Mouse (Mus musculus): ENCODE measurements at regions not wholly inside any gene's neighbourhood (a gene's known extent, or its start where the extent isn't known, plus 50 kb on each side); places are given as distances from the start of the nearest gene placed in this dataset.

GRCm38 (mm10) chr8:86411232-86411631 is 169.3 kb downstream of the Abcc12 start:
- WGBS = 77% methylated on average over 8 of the region's 8 CpGs

GRCm38 (mm10) chr8:86406196-86406595 is 174.3 kb downstream of the Abcc12 start:
- Histone ChIP-seq H3K36me3 (ENCODE audit: control insufficient read depth, insufficient read depth, low read length) (no peaks in the 10 kb centered on the region), H3K27me3 (ENCODE audit: control insufficient read depth, insufficient read depth, low read length) (no peaks in the 10 kb centered on the region), H3K27ac (ENCODE audit: insufficient read depth, low read depth, low read length) (no peak overlapping the region), H3K4me1 (ENCODE audit: control insufficient read depth, insufficient read depth, insufficient read length, low read length) (no peaks in the 10 kb centered on the region), H3K4me3 (ENCODE audit: low read depth, low read length) (no peak overlapping the region)
- WGBS = 42% methylated on average over 3 of the region's 3 CpGs
- TF ChIP-seq CTCF (IDR thresholded peaks at IDR 0.05; ENCODE audit: extremely low read depth, insufficient read length, insufficient replicate concordance, low read depth, low read length) (no peak), POLR2A (IDR thresholded peaks at IDR 0.05; ENCODE audit: low read depth, low read length) (no peak)

More at GRCm38 (mm10) chr8:86411232-86411631, 169.3 kb downstream of the Abcc12 start:
- Histone ChIP-seq H3K4me1 (ENCODE audit: control insufficient read depth, insufficient read depth, insufficient read length, low read length) (no peaks in the 10 kb centered on the region), H3K36me3 (ENCODE audit: control insufficient read depth, insufficient read depth, low read length) (no peaks in the 10 kb centered on the region), H3K27ac (ENCODE audit: insufficient read depth, low read depth, low read length) (no peak overlapping the region), H3K4me3 (ENCODE audit: low read depth, low read length) (no peak overlapping the region), H3K27me3 (ENCODE audit: control insufficient read depth, insufficient read depth, low read length) (no peaks in the 10 kb centered on the region)
- TF ChIP-seq CTCF (IDR thresholded peaks at IDR 0.05; ENCODE audit: extremely low read depth, insufficient read length, insufficient replicate concordance, low read depth, low read length) (no peak), POLR2A (IDR thresholded peaks at IDR 0.05; ENCODE audit: low read depth, low read length) (no peak)

GRCm38 (mm10) chr8:86403434-86403833 is 177.1 kb downstream of the Abcc12 start:
- TF ChIP-seq POLR2A (IDR thresholded peaks at IDR 0.05; ENCODE audit: low read depth, low read length) (no peak), CTCF (IDR thresholded peaks at IDR 0.05; ENCODE audit: extremely low read depth, insufficient read length, insufficient replicate concordance, low read depth, low read length) (no peak)
- Histone ChIP-seq H3K4me3 (ENCODE audit: low read depth, low read length) (no peak overlapping the region), H3K4me1 (ENCODE audit: control insufficient read depth, insufficient read depth, insufficient read length, low read length) (no peaks in the 10 kb centered on the region), H3K27me3 (ENCODE audit: control insufficient read depth, insufficient read depth, low read length) (no peaks in the 10 kb centered on the region), H3K27ac (ENCODE audit: insufficient read depth, low read depth, low read length) (no peak overlapping the region), H3K36me3 (ENCODE audit: control insufficient read depth, insufficient read depth, low read length) (no peaks in the 10 kb centered on the region)
- 77% methylated on average over 4 of the region's 4 CpGs for WGBS

GRCm38 (mm10) chr8:86401946-86402345 is 178.5 kb downstream of the Abcc12 start:
- no peak overlapping the region for H3K4me3 ChIP-seq (ENCODE audit: low read depth, low read length)
- no peaks in the 10 kb centered on the region for H3K27me3 ChIP-seq (ENCODE audit: control insufficient read depth, insufficient read depth, low read length)
- H3K27ac ChIP-seq (ENCODE audit: insufficient read depth, low read depth, low read length) = no peak overlapping the region
- 64% methylated on average over 2 of the region's 2 CpGs for WGBS
- H3K4me1 ChIP-seq (ENCODE audit: control insufficient read depth, insufficient read depth, insufficient read length, low read length) = no peaks in the 10 kb centered on the region
- no peaks in the 10 kb centered on the region for H3K36me3 ChIP-seq (ENCODE audit: control insufficient read depth, insufficient read depth, low read length)
- no peak for TF ChIP-seq CTCF (IDR thresholded peaks at IDR 0.05; ENCODE audit: extremely low read depth, insufficient read length, insufficient replicate concordance, low read depth, low read length)

GRCm38 (mm10) chr8:86395121-86395520 is 185.4 kb downstream of the Abcc12 start:
- Histone ChIP-seq H3K27ac (ENCODE audit: insufficient read depth, low read depth, low read length) (no peak overlapping the region), H3K27me3 (ENCODE audit: control insufficient read depth, insufficient read depth, low read length) (no peaks in the 10 kb centered on the region), H3K36me3 (ENCODE audit: control insufficient read depth, insufficient read depth, low read length) (no peaks in the 10 kb centered on the region), H3K4me1 (ENCODE audit: control insufficient read depth, insufficient read depth, insufficient read length, low read length) (no peaks in the 10 kb centered on the region), H3K4me3 (ENCODE audit: low read depth, low read length) (no peak overlapping the region)
- WGBS = 87% methylated on average over 3 of the region's 3 CpGs
- TF ChIP-seq POLR2A (IDR thresholded peaks at IDR 0.05; ENCODE audit: low read depth, low read length) (no peak), CTCF (IDR thresholded peaks at IDR 0.05; ENCODE audit: extremely low read depth, insufficient read length, insufficient replicate concordance, low read depth, low read length) (no peak)

GRCm38 (mm10) chr8:86393835-86394234 is 186.7 kb downstream of the Abcc12 start:
- no peaks in the 10 kb centered on the region for H3K36me3 ChIP-seq (ENCODE audit: control insufficient read depth, insufficient read depth, low read length)
- H3K4me3 ChIP-seq (ENCODE audit: low read depth, low read length) = no peak overlapping the region
- TF ChIP-seq CTCF (IDR thresholded peaks at IDR 0.05; ENCODE audit: extremely low read depth, insufficient read length, insufficient replicate concordance, low read depth, low read length) (no peak), POLR2A (IDR thresholded peaks at IDR 0.05; ENCODE audit: low read depth, low read length) (no peak)
- WGBS = 69% methylated on average over 1 of the region's 1 CpGs
- H3K4me1 ChIP-seq (ENCODE audit: control insufficient read depth, insufficient read depth, insufficient read length, low read length) = no peaks in the 10 kb centered on the region
- no peaks in the 10 kb centered on the region for H3K27me3 ChIP-seq (ENCODE audit: control insufficient read depth, insufficient read depth, low read length)
- H3K27ac ChIP-seq (ENCODE audit: insufficient read depth, low read depth, low read length) = no peak overlapping the region

- WGBS = 80% methylated on average over 2 of the region's 2 CpGs
- no peaks in the 10 kb centered on the region for H3K27me3 ChIP-seq (ENCODE audit: control insufficient read depth, insufficient read depth, low read length)
- H3K27ac ChIP-seq (ENCODE audit: insufficient read depth, low read depth, low read length) = no peak overlapping the region
- H3K4me3 ChIP-seq (ENCODE audit: low read depth, low read length) = no peak overlapping the region
- H3K36me3 ChIP-seq (ENCODE audit: control insufficient read depth, insufficient read depth, low read length) = no peaks in the 10 kb centered on the region
- no peaks in the 10 kb centered on the region for H3K4me1 ChIP-seq (ENCODE audit: control insufficient read depth, insufficient read depth, insufficient read length, low read length)
- no peak for TF ChIP-seq POLR2A (IDR thresholded peaks at IDR 0.05; ENCODE audit: low read depth, low read length)
- TF ChIP-seq CTCF (IDR thresholded peaks at IDR 0.05; ENCODE audit: extremely low read depth, insufficient read length, insufficient replicate concordance, low read depth, low read length) = no peak
These were observed 187.1 kb downstream of the Abcc12 start for GRCm38 (mm10) chr8:86393374-86393773.

GRCm38 (mm10) chr8:86390715-86391114 is 189.8 kb downstream of the Abcc12 start:
- Histone ChIP-seq H3K4me1 (ENCODE audit: control insufficient read depth, insufficient read depth, insufficient read length, low read length) (no peaks in the 10 kb centered on the region), H3K4me3 (ENCODE audit: low read depth, low read length) (no peak overlapping the region), H3K27ac (ENCODE audit: insufficient read depth, low read depth, low read length) (no peak overlapping the region), H3K36me3 (ENCODE audit: control insufficient read depth, insufficient read depth, low read length) (no peaks in the 10 kb centered on the region), H3K27me3 (ENCODE audit: control insufficient read depth, insufficient read depth, low read length) (no peaks in the 10 kb centered on the region)
- TF ChIP-seq CTCF (IDR thresholded peaks at IDR 0.05; ENCODE audit: extremely low read depth, insufficient read length, insufficient replicate concordance, low read depth, low read length) (no peak), POLR2A (IDR thresholded peaks at IDR 0.05; ENCODE audit: low read depth, low read length) (no peak)
- 89% methylated on average over 8 of the region's 8 CpGs for WGBS

All from small intestine, adult 2 months (tissue).